Mouse (Mus musculus) heart, embryonic 11.5 days (tissue): Measurements from ENCODE around the gene Sdr42e1. TPM values are rescaled to one million over a fixed set of nuclear protein-coding genes. Genes with fewer than 3 reads are reported as not detected.

Source experiments
- ATAC-seq: fragments of 200-750 bp; cut with Nextera tagmentation; replicated peaks from 2 replicates; pipeline ENCODE4 v1.8.0; 2017; ENCODE audit warnings: moderate library complexity; ENCODE audit not compliant: insufficient number of reproducible peaks, low FRiP score, low TSS enrichment
- H3K27ac ChIP-seq: fragments of 300-500 bp; sonication (generic); 2 replicates; pipeline ENCODE4 v1.5.1; 2014; ENCODE audit warnings: mild to moderate bottlenecking, low read depth, low read length
- H3K27me3 ChIP-seq: fragments of 300-500 bp; sonication (generic); 2 replicates; pipeline ENCODE4 v1.6.1; 2014; ENCODE audit warnings: mild to moderate bottlenecking, low read length, mixed read lengths; ENCODE audit not compliant: control insufficient read depth, insufficient read depth
- H3K36me3 ChIP-seq: fragments of 300-500 bp; sonication (generic); 2 replicates; pipeline ENCODE4 v1.6.1; 2014; ENCODE audit warnings: mild to moderate bottlenecking, low read length, moderate library complexity, mixed read lengths; ENCODE audit not compliant: control insufficient read depth, insufficient read depth
- H3K4me1 ChIP-seq: fragments of 300-500 bp; sonication (generic); 2 replicates; pipeline ENCODE4 v1.6.1; 2014; ENCODE audit warnings: low read length; ENCODE audit not compliant: control insufficient read depth, insufficient read depth
- H3K4me2 ChIP-seq: fragments of 300-500 bp; sonication (generic); 2 replicates; pipeline ENCODE4 v1.6.1; 2014; ENCODE audit warnings: mild to moderate bottlenecking, moderate library complexity
- H3K4me3 ChIP-seq: fragments of 300-500 bp; sonication (generic); 2 replicates; pipeline ENCODE4 v1.5.1; 2014; ENCODE audit warnings: low read depth, low read length
- H3K9ac ChIP-seq: fragments of 300-500 bp; sonication (generic); 2 replicates; pipeline ENCODE4 v1.6.1; 2014; ENCODE audit warnings: mild to moderate bottlenecking, low read depth, low read length, moderate library complexity
- H3K9me3 ChIP-seq: fragments of 300-500 bp; sonication (generic); replicated peaks from 2 replicates; pipeline ENCODE4 v1.6.1; 2016; ENCODE audit warnings: low read length; ENCODE audit not compliant: control insufficient read depth
- WGBS: fragments of 180-500 bp; shearing (Covaris S2); extraction: QIAGEN DNeasy Blood & Tissue Kit; methylation state at CpG from one replicate; pipeline ENCODE4 v1.1.7; 2014; ENCODE audit not compliant: insufficient replicate concordance; 5-methylcytosine and 5-hydroxymethylcytosine counted together
- polyA plus RNA-seq: library from polyadenylated mRNA; unstranded; fragments of >200 nt; fragmentation: Nextera tagmentation; extraction: Ambion mirVana; gene quantifications from 2 replicates; pipeline ENCODE4 v1.2.1, GENCODE M21; 2014

The Sdr42e1 gene
- polyA plus RNA-seq, 1 experiment from 2014 or later: 0.37 TPM

- H3K4me2 ChIP-seq: no peak overlapping the region
- no peaks in the 10 kb centered on the region for H3K36me3 ChIP-seq
- H3K27me3 ChIP-seq: no peaks in the 10 kb centered on the region
- ATAC-seq: no peak
- WGBS: 84% methylated on average over 8 of the region's 8 CpGs
- H3K9ac ChIP-seq: no peak overlapping the region
- no peaks in the 10 kb centered on the region for H3K4me1 ChIP-seq
- no peak overlapping the region for H3K4me3 ChIP-seq
- H3K9me3 ChIP-seq: no peaks in the 10 kb centered on the region
- no peak overlapping the region for H3K27ac ChIP-seq
These were observed 27.2 kb upstream of the Sdr42e1 start for GRCm38 (mm10) chr8:117700699-117701098.

DNA sequence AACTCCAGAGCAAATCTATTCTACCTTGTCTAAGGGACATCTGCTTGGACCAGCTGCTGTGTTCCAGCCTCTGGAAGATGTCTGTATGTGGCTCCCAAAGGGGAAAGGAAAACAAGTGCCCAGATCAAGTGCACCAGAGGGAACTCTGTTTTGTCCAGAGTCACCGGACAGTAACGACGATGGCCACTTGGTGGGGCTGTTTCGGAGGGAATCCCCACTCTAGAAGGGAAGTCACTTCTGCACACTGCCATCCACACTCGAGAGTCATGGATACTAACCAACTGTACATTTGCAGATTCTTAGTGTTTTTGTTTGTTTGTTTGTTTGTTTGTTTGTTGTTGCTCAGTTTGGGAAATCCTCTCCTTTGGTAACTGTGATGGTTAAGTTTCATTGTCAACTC is 23.8 kb upstream of the Sdr42e1 start:
- H3K4me2 ChIP-seq: no peak overlapping the region
- no peaks in the 10 kb centered on the region for H3K9me3 ChIP-seq
- no peaks in the 10 kb centered on the region for H3K4me1 ChIP-seq
- 37% methylated on average over 5 of the region's 5 CpGs for WGBS
- H3K4me3 ChIP-seq: no peak overlapping the region
- H3K27me3 ChIP-seq: no peaks in the 10 kb centered on the region
- no peak for ATAC-seq
- no peaks in the 10 kb centered on the region for H3K36me3 ChIP-seq
- no peak overlapping the region for H3K27ac ChIP-seq
- H3K9ac ChIP-seq: no peak overlapping the region

- Histone ChIP-seq H3K4me1 (no peaks in the 10 kb centered on the region), H3K27ac (no peak overlapping the region), H3K9me3 (no peaks in the 10 kb centered on the region), H3K4me2 (no peak overlapping the region), H3K36me3 (no peaks in the 10 kb centered on the region), H3K9ac (no peak overlapping the region), H3K27me3 (no peaks in the 10 kb centered on the region), H3K4me3 (no peak overlapping the region)
- no peak for ATAC-seq
- 80% methylated on average over 1 of the region's 1 CpGs for WGBS
These were observed 22.1 kb upstream of the Sdr42e1 start for GRCm38 (mm10) chr8:117695636-117696035.

- Histone ChIP-seq H3K9me3 (no peaks in the 10 kb centered on the region), H3K27ac (no peak overlapping the region), H3K27me3 (no peaks in the 10 kb centered on the region), H3K4me2 (no peak overlapping the region), H3K9ac (no peak overlapping the region), H3K4me1 (no peaks in the 10 kb centered on the region), H3K4me3 (no peak overlapping the region), H3K36me3 (no peaks in the 10 kb centered on the region)
- WGBS: 88% methylated on average over 4 of the region's 4 CpGs
- ATAC-seq: no peak
These were observed 18.6 kb upstream of the Sdr42e1 start for GRCm38 (mm10) chr8:117692131-117692530.

DNA sequence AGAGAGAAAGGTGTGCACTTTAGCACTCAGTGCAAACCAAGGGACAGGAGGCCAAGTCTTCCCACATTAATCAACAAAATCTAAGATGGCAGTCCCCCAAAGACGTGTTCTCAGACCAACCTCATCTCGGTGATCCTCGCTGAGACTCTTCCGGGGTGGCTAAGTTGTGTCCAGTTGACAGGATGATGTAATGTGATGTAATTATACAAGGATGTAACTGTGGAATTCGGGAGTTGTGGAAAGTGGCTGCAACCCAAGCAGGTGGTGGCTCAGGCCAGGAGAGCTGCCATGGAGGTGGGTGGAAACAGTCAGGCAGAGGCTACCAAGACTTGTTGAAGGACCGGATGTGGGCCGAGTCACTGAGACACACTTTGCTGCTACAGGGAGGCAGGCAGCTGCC is 14.4 kb upstream of the Sdr42e1 start:
- 70% methylated on average over 7 of the region's 7 CpGs for WGBS
- no peak overlapping the region for H3K27ac ChIP-seq
- H3K4me2 ChIP-seq: no peak overlapping the region
- H3K36me3 ChIP-seq: no peaks in the 10 kb centered on the region
- ATAC-seq: no peak
- H3K27me3 ChIP-seq: no peaks in the 10 kb centered on the region
- H3K9ac ChIP-seq: no peak overlapping the region
- H3K4me3 ChIP-seq: no peak overlapping the region
- H3K4me1 ChIP-seq: no peaks in the 10 kb centered on the region
- no peaks in the 10 kb centered on the region for H3K9me3 ChIP-seq

DNA sequence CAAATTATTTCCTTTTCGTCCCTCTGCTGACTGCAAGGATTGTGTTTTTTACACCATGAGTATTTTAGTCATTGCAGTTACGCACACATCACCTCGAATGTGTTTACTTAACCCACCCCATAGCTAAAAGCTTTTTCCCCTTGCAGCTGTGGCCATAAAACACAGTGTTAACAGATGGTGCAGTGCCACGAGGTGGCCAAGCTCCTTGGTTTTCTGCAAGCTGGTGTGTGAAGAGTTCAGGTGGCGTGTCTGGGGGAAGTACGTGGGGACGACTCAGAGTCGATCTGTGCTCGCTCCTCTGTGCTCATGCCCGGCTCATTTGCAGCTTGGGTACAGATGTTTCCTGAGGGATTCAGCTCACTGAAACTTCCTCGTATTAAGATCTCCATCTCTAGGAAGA is 11.0 kb upstream of the Sdr42e1 start:
- WGBS: 60% methylated on average over 11 of the region's 11 CpGs
- Histone ChIP-seq H3K36me3 (no peaks in the 10 kb centered on the region), H3K27ac (no peak overlapping the region), H3K9ac (no peak overlapping the region), H3K9me3 (no peaks in the 10 kb centered on the region), H3K27me3 (no peaks in the 10 kb centered on the region), H3K4me2 (no peak overlapping the region), H3K4me1 (no peaks in the 10 kb centered on the region), H3K4me3 (no peak overlapping the region)
- ATAC-seq: no peak

- 78% methylated on average over 10 of the region's 10 CpGs for WGBS
- no peak overlapping the region for H3K27ac ChIP-seq
- no peak overlapping the region for H3K9ac ChIP-seq
- no peak overlapping the region for H3K4me3 ChIP-seq
- H3K36me3 ChIP-seq: no peaks in the 10 kb centered on the region
- H3K27me3 ChIP-seq: no peaks in the 10 kb centered on the region
- H3K4me2 ChIP-seq: no peak overlapping the region
- H3K9me3 ChIP-seq: no peaks in the 10 kb centered on the region
- H3K4me1 ChIP-seq: no peaks in the 10 kb centered on the region
- no peak for ATAC-seq
These were observed 10.5 kb upstream of the Sdr42e1 start for GRCm38 (mm10) chr8:117683925-117684472.

GRCm38 (mm10) chr8:117678650-117679049 is 5.2 kb upstream of the Sdr42e1 start:
- Histone ChIP-seq H3K27me3 (no peaks in the 10 kb centered on the region), H3K36me3 (no peaks in the 10 kb centered on the region), H3K4me3 (no peak overlapping the region), H3K27ac (no peak overlapping the region), H3K4me1 (no peaks in the 10 kb centered on the region), H3K9me3 (no peaks in the 10 kb centered on the region), H3K4me2 (no peak overlapping the region), H3K9ac (no peak overlapping the region)
- WGBS: 69% methylated on average over 4 of the region's 4 CpGs
- ATAC-seq: no peak

DNA sequence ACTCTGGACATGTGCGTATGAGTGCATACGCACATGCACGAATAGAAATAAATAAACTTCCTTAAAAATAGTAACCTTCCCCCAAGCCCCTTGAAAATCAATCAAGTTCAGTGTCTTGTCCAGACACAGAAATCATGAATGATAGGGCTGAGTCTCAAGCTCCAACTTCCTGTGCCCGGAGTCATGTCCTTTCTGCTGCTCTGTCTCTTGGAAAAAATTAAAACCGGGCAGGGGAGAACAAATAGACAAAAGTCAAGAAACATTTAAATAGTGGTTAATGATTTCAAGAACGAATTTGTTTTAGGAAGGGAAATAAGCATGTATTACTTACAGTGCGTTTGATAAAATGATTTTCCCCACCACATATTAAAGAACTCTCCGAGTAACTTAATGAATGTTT is 3.5 kb upstream of the Sdr42e1 start:
- Histone ChIP-seq H3K4me1 (no peaks in the 10 kb centered on the region), H3K4me3 (no peak overlapping the region), H3K27ac (no peak overlapping the region), H3K4me2 (no peak overlapping the region), H3K9ac (no peak overlapping the region), H3K27me3 (no peaks in the 10 kb centered on the region), H3K9me3 (no peaks in the 10 kb centered on the region), H3K36me3 (no peaks in the 10 kb centered on the region)
- no peak for ATAC-seq
- 77% methylated on average over 8 of the region's 8 CpGs for WGBS
